Mouse (Mus musculus) thymus, adult 2 months (tissue): ENCODE results near the gene Sh2b2.

ENCODE experiments used
- CTCF ChIP-seq: fragments of 200-500 bp; IDR thresholded peaks from 2 replicates; pipeline ENCODE4 v1.5.1; 2012; ENCODE audit warnings: mild to moderate bottlenecking, control low read depth, low read length, moderate library complexity, borderline replicate concordance; ENCODE audit not compliant: control insufficient read depth, poor library complexity, insufficient read depth; ENCODE audit errors: extremely low read depth
- POLR2A ChIP-seq: fragments of 200-500 bp; IDR thresholded peaks from 2 replicates; pipeline ENCODE4 v1.6.1; 2012; ENCODE audit warnings: mild to moderate bottlenecking, low read length, control low read depth, moderate library complexity; ENCODE audit not compliant: control insufficient read depth, poor library complexity, insufficient read depth; ENCODE audit errors: extremely low read depth

GRCm38 (mm10) chr5:136263342-136263741 lies 17.0 kb upstream of the Sh2b2 start:
- TF ChIP-seq CTCF (no peak), POLR2A (no peak)
